Mouse (Mus musculus): ENCODE results near the gene Zcchc8. TPM values are rescaled to one million over a fixed set of nuclear protein-coding genes. Genes with fewer than 3 reads are reported as not detected.

The Zcchc8 gene
- polyA plus RNA-seq, 1 experiment from 2014 or later, result 111 TPM

DNA sequence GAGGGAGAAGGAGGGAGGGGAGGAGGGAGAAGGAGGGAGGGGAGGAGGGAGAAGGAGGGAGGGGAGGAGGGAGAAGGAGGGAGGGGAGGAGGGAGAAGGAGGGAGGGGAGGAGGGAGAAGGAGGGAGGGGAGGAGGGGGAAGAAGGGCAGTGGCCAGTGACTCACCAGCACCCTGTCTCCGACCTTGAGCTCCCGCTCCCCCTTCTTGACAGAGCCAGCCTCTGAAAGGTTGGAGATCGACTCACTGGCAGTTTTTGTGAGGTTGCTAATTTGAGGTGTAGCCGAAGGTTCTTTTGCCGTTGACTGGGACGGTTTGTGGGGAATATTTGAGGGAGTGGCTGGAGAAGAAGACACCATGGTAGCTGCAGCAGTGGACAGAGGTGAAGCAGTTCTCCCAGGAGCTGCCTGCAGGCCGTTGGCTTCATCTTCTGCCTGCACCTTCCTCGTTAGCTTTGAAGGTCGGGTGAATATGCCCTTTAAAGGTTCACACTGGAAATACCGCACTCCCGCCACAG, 67.6 kb downstream of the Zcchc8 start:
- no peak for DNase-seq (ENCODE audit: low spot score)
- Histone ChIP-seq H3K27ac (no peak overlapping the region), H3K4me3 (no peak overlapping the region), H3K27me3 (ENCODE audit: low read depth, poor library complexity, severe bottlenecking) (no peaks in the 10 kb centered on the region), H3K9me3 (replicated peaks) (no peaks in the 10 kb centered on the region), H3K36me3 (peaks cover 48% of the 10 kb centered on the region), H3K4me1 (peaks cover 10% of the 10 kb centered on the region)
- 92% methylated on average over 11 of the region's 11 CpGs for WGBS

DNA sequence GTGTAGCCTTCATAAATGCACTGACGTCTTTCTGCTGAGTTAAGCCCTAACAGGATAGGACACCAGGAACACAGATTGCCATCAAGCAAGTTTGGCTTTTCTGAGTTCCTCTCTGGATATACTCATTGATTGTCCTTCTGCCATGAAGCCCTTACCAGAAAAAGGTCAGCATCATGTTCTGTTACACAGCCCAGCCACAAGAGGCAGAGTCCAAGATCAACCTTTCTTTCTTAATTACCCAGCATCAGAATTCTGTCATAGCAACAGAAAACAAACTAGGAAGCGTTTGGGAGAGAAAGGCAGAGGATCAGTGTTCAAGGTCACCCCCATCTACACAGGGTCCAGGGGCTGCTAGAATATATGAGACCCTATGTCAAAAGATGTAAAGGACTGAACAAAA, 70.1 kb downstream of the Zcchc8 start:
- no peak overlapping the region for H3K27ac ChIP-seq

More for the DNA sequence above, 70.1 kb downstream of the Zcchc8 start:
- Histone ChIP-seq H3K4me1 (no peaks in the 10 kb centered on the region), H3K4me3 (no peak overlapping the region), H3K27me3 (ENCODE audit: low read depth, poor library complexity, severe bottlenecking) (no peaks in the 10 kb centered on the region), H3K36me3 (peaks cover 67% of the 10 kb centered on the region), H3K9me3 (replicated peaks) (no peaks in the 10 kb centered on the region)
- no peak for DNase-seq (ENCODE audit: low spot score)
- 80% methylated on average over 2 of the region's 2 CpGs for WGBS

Other genes starting within 250 kb of the Zcchc8 start
- gene Lrrc43, start 231.8 kb downstream of the Zcchc8 start, polyA plus RNA-seq (2016; fragmentation: Nextera tagmentation; extraction: Ambion mirVana), result 0.08 TPM in 1 of 2 replicates, not detected in the other
- gene Il31, start 231.6 kb downstream of the Zcchc8 start, polyA plus RNA-seq (2016; fragmentation: Nextera tagmentation; extraction: Ambion mirVana), result not detected in 2 replicates
- 1.1 and 1.3 TPM in 2 replicates for gene B3gnt4, start 210.6 kb downstream of the Zcchc8 start, polyA plus RNA-seq (2016; fragmentation: Nextera tagmentation; extraction: Ambion mirVana)
- 120 and 122 TPM in 2 replicates for gene Diablo, start 196.9 kb downstream of the Zcchc8 start, polyA plus RNA-seq (2016; fragmentation: Nextera tagmentation; extraction: Ambion mirVana)
- gene Gm49027, start 195.6 kb downstream of the Zcchc8 start, polyA plus RNA-seq (2016; fragmentation: Nextera tagmentation; extraction: Ambion mirVana), result not detected in 2 replicates
- 33.0 and 37.3 TPM in 2 replicates for gene Vps33a, start 148.1 kb downstream of the Zcchc8 start, polyA plus RNA-seq (2016; fragmentation: Nextera tagmentation; extraction: Ambion mirVana)
- 46.3 and 48.7 TPM in 2 replicates for gene Clip1, start 36.5 kb downstream of the Zcchc8 start, polyA plus RNA-seq (2016; fragmentation: Nextera tagmentation; extraction: Ambion mirVana)
- gene Rsrc2, start 28.3 kb upstream of the Zcchc8 start, polyA plus RNA-seq (2016; fragmentation: Nextera tagmentation; extraction: Ambion mirVana), result 113 and 138 TPM in 2 replicates
- 45.8 and 48.8 TPM in 2 replicates for gene Kntc1, start 28.6 kb upstream of the Zcchc8 start, polyA plus RNA-seq (2016; fragmentation: Nextera tagmentation; extraction: Ambion mirVana)
- not detected in 2 replicates for gene Hcar2, start 144.4 kb upstream of the Zcchc8 start, polyA plus RNA-seq (2016; fragmentation: Nextera tagmentation; extraction: Ambion mirVana)
- gene Hcar1, start 158.9 kb upstream of the Zcchc8 start, polyA plus RNA-seq (2016; fragmentation: Nextera tagmentation; extraction: Ambion mirVana), result not detected in 2 replicates
- 179 and 186 TPM in 2 replicates for gene Denr, start 186.1 kb upstream of the Zcchc8 start, polyA plus RNA-seq (2016; fragmentation: Nextera tagmentation; extraction: Ambion mirVana)
- 1.3 and 3.2 TPM in 2 replicates for gene Gm43518, start 206.3 kb upstream of the Zcchc8 start, polyA plus RNA-seq (2016; fragmentation: Nextera tagmentation; extraction: Ambion mirVana)
- 4.0 and 6.2 TPM in 2 replicates for gene Ccdc62, start 209.6 kb upstream of the Zcchc8 start, polyA plus RNA-seq (2016; fragmentation: Nextera tagmentation; extraction: Ambion mirVana)

Data from limb, embryonic 10.5 days (tissue).